Mouse (Mus musculus) gastrocnemius, postnatal 14 days (tissue): ENCODE data around the gene Gm20532. TPM values are rescaled to one million over a fixed set of nuclear protein-coding genes. Genes with fewer than 3 reads are reported as not detected.
"Not testable (repeated sequence)": the region's sequence is repeated elsewhere in the genome, so short reads cannot be mapped to it uniquely, and the experiment has no call there.

Experiments used
- DNase-seq: peaks from one replicate; pipeline ENCODE4 v3.0.0; 2021; ENCODE audit warnings: mixed read lengths
- intact Hi-C: fragments of 180-260 bp; cut with DNase I; formaldehyde crosslinking; loops from one replicate; pipeline ENCODE4 v1.15.1; 2025; ENCODE audit warnings: low total_unique reads
- total RNA-seq, 2 experiments: library from RNA; stranded (reverse); gene quantifications; 2 replicates each; pipeline ENCODE4 v1.2.3; 2021

Gm20532 gene
- total RNA-seq, 2 experiments from 2014 or later = not detected

DNA sequence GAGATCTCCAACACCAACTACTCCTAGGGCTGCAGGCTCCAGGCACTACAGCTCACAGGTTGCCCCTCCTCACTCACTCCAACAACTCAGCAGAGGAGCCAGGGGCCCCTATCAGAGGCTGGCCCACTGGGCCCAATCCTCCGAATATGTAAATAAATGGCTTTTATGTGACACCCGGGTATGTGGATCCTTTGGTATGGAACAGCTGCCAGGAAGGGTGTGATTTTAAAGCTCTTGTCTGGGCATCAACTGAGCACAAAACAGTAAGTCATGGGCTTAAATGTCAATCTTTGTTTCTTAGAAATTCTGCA is 49.8 kb downstream of the Gm20532 start:
- intact Hi-C loops = loop anchor here (5.0 kb wide), 1 partner anchor 39 kb away; no protein-coding TSS in a partner anchor
- DNase-seq = no peak

DNA sequence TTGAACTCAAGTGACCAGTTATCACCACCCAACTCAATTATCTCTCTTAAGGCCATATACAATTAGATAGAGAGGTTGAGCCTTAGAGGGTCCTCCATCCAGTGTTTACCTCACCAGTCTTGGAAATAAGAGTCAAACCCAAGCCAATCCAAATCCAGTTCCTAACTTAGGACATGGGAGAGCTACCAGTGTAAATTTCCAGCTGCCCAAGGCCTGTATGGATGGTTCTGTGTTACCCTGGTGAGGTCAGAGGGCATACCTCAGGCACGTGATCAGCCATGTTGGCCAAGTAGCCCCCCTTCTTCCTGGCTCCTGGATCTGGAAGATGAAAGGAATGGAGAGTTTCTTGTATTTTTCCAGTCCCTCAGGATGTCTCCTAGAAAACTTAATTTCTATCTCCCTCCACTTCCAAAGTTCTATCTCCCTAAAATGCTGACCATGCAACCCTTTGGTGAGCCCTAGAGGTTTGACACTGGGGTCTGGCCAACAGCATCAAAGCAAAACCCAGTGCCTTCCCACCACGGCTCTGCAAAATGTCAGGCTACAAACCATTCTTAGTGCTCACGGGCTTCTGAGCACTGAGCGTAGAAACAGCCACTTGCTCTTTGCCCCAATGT is 51.0 kb downstream of the Gm20532 start:
- intact Hi-C loops = loop anchor here (5.0 kb wide), 1 partner anchor 40 kb away; no protein-coding TSS in a partner anchor
- DNase-seq = no peak

DNA sequence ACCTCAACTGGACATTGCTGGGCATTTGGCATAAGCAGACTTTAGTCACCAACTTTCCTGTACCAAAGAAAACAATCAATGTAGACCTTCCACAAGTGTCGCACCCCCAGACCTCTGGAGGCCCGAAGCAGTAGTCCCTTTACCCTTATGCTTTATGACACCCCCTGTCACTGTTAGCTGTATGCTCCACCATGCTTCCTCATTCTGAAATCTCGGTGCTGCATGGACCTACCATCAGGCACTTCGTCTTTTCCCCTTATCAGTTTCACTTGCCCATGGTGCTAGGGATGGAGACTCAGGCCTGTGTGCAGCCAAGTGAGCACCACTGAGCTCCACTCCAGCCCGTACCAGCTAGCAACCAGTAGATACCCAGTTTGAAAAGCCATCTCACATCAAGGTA is 51.6 kb downstream of the Gm20532 start:
- DNase-seq = no peak
- intact Hi-C loops = loop anchor here (5.0 kb wide), 1 partner anchor 41 kb away; no protein-coding TSS in a partner anchor

DNA sequence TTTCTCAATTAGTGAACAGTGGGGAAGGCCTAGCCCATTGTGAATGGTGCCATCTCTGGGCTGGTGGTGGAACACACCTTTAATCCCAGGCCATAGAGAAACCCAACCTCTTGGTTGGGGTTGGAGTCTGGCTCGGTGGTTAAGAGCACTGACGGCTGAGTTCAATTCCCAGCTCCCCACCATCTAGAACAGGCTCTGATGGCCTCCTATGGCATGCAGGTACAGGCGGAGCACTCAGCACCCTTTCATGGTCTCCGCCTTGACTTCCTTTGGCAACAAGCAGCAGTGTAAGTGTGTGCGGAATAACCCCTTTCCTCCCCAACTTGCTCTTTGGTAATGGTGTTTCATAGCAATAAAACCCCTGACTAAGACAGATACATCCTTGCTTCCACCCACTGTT is 52.1 kb downstream of the Gm20532 start:
- intact Hi-C loops = loop anchor here (5.0 kb wide), 1 partner anchor 41 kb away; no protein-coding TSS in a partner anchor

DNA sequence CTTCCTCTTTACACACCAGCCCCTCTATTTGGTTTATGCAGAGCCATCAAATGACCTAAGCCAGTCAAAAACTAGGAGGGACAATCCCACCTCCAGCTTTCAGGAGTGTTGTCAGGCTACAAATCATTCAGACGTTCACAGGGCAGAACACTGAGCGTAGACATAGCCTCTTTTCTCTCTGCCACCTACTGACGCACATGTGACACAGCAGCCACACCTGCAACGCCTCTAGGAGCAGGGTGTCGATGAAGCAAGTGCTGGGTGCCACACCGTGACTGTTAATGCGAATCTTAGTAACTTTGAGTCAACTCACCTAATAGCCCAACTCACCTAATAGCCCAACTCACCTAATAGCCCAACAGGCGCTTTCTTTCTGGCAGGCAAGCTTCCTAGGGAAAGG is 52.6 kb downstream of the Gm20532 start:
- DNase-seq = no peak
- intact Hi-C loops = loop anchor here (5.0 kb wide), 1 partner anchor 42 kb away; no protein-coding TSS in a partner anchor

More for the DNA sequence above, 52.1 kb downstream of the Gm20532 start:
- no peak for DNase-seq

DNA sequence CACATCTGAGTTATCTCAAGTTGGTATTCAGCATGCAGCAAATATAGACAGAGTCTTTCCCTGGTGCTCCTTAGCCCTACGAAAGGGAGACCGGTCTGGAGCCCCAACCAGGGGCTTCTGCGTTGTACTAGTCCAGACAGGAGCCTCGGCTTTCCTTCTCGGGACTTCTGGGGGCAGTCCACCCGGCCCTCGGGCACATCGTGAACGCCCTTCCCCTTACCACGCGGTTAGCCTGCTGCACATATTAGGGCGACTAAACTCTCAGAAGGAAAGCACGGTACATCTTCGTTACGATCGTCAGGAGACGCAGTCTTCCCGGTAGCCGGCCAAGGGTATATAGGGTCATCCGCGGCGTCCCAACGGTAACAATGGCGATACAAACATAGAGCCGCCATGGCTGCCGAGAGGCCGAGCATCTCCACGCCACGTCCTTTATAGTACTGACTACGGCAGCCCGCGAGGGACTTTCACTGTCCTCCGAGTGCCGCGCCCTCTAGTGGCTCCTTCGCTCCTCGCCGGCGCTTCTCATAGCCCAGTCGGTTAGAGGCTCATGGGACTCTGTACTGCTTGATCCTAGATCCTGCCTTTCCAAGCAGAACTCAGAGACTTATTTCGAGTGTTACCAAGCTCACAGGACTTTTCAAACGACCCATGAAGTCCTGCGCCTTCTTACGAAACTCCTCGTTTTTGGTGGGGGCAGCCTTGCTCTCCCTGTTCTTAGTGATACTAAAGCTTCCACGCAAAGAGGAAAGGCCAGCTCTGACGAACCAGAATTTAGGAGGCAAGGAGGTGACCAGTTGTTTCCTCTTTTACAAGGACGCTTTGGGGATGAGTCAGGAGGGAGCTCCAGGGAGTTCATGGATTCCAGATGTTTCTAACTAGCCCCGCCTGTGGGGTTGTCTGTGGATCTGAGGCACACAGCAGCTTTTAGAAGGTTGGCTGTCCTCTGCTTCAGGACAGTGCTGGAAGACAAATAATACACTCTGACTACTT is 53.7 kb downstream of the Gm20532 start:
- DNase-seq = peak; percentile 97
- intact Hi-C loops = loop anchor here (5.0 kb wide), 1 partner anchor 43 kb away; no protein-coding TSS in a partner anchor

DNA sequence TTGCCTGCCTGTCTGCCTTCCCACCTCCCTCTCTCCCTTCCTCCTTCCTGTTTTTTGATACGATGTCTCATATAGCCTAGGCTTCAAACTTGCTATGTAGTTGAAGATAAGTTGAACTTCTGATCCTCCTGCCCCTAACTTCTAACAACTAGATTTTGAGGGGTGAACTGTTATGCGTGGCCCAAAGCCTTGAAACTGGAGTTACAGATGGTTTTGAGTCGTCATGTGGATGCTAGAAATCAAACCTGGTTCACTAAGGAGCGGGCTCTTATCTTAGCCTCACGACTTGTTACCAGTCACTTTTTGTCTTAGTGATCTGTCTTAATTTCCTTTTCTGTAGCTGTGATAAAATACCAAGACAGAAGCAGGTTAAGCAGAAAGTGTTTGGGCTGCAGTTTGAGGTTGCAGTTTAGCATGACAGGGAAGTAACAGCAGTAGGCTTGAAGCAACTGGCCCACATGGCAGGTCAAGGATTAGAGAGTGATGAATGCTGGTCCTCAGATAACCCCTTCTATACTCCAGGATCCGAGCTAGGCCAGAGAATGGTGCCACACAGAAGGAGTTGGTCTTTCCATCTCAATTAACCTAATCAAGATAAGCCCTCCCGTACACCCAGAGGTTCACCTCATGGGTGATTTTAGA is 54.7 kb downstream of the Gm20532 start:
- intact Hi-C loops = no loop called here
- no peak for DNase-seq

DNA sequence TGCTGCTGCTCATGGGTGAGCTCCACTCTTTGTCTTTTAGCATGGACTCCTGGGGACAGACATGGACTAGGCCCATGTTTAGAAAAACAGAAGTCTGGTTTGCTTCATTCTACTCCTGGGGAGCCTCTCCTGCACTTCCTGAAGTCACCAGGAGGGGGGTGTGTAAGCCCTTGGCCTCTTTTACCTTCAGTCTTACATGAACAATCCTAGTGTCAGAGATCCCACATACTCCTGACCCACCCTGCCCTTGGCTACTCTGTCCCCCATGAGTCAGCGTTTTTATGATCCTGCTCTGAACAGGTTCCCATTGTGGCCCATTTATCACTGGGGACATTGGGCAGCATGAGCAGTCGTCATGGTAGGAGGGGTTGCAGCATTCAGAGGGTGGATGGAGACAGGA is 57.5 kb downstream of the Gm20532 start:
- intact Hi-C loops = no loop called here
- no peak for DNase-seq

DNA sequence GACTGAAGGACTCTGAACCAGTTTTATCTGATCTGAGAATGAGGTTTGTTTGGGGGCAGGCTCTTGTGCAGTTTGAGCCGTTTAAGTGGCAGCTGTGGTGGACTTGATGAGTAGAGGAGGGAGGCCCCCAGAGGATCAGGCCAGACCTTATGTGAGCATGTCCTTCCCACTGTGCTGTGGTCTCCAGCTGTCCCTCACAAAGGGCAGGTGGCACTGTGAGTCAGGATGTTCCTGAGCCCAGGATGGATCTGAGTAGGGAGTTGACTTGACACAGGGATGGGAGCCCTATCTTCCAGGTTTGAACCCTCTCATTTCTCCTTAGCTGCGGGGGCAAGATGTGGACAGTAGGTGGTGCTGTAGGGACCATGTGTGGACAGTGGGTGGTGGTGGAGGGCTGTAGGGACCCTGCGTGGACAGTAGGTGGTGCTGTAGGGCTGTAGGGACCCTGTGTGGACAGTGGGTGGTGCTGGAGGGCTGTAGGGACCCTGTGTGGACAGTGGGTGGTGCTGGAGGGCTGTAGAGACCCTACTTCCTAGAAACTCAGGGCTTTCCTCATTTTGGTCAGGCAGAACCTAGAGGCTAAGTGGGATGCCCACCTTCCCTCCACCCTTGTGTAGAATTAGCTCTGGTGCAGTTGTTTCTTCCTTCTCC is 60.3 kb downstream of the Gm20532 start:
- peak; percentile 75 for DNase-seq
- intact Hi-C loops = no loop called here

DNA sequence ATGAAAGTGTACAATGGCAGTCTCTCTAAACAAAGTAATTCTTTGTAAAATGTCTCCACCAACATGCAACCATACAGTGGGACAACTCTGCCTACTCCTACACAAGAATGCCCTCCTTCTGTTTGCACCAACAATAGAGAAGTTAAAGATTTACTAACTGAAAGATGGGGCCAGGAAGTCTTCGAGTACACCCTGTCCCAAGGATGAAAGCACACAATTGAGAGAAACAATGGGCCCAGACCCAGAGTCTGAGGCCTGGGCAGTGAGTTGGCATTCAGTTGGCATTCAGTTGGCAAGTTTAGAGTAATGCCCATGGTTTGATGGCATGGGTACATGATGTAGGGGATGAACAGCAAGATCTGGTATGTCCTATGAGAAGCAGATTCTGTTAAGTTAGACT is 68.2 kb downstream of the Gm20532 start:
- intact Hi-C loops = no loop called here
- no peak for DNase-seq

DNA sequence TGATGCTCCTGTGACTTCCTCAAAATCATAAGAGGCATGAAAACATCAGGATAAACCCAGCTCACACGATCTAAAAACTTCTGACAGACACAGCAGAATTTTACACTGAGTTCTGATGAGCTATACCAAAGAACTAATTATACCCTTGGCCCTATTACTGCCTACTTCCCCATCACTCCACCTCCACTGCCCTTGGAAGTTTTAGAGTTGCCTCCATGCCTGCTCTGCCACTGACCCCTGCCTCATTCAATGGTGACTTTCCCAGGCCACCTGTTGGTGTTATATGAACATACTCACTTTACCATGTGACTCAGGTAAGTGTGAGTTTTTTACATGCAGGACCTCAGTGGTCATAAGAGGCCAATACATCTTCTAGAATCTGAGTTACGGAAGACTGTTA is 71.0 kb downstream of the Gm20532 start:
- intact Hi-C loops = no loop called here
- DNase-seq = no peak

DNA sequence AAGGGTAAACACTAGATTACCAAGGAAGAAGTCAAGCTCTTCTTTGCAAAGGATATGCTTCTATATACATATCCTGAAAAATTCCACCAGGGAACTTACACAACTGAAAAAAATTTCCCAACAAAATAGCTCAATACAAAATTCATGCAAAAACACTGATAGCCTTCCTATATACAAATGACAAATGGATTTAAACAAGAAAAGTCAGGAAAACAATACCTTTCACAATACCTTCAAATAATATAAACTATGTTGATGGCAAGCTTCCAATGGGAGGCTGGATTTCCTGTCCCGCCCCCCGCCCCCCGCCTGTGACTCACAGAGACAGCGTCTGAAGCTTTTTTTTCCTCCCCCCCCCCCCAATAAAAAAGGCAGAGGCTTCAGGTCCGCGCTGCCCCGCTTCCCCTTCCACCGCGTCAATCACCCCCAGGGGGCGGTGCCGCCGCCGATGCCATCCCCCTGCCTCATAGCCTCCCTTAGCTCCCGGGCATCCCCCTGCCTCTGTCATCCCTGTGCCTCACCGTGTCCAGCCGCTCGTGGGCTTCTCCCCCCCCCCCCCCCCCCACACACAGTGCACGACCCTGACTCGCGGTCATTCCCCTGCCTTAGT is 74.8 kb downstream of the Gm20532 start:
- DNase-seq = no peak
- intact Hi-C loops = no loop called here

DNA sequence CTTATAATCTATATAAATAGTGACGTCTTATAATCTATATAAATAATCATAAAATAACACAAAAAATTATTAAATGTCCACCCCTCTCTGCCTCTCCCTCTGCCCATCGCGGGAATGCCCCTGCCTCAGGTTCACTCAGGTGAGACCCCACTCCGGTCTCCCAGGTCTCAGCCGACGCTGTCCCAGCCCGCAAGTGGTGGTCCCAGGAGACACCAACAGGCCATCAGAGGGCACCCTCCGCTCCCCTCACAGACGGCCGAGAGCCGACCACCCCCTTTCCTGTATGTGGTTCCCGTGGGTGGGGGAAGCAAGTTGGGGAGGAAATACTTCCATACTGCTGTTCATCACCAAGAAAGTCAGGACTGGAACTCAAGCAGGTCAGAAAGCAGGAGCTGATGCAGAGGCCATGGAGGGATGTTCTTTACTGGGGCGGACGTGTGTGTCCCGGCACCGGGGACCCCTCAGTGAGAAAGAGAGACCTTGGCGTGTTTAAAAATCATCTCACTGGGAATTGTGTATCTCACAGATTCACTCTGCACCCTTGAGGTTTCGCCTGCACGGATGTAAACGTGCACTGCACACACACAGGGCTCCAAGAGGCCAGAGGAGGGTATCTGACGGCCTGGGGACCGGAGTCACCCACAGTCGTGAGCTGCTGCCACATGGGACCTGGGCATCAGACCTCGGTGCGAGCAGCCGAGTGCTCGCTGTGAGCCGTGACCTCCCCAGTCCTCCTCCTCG is 75.5 kb downstream of the Gm20532 start:
- intact Hi-C loops = no loop called here
- DNase-seq = no peak

DNA sequence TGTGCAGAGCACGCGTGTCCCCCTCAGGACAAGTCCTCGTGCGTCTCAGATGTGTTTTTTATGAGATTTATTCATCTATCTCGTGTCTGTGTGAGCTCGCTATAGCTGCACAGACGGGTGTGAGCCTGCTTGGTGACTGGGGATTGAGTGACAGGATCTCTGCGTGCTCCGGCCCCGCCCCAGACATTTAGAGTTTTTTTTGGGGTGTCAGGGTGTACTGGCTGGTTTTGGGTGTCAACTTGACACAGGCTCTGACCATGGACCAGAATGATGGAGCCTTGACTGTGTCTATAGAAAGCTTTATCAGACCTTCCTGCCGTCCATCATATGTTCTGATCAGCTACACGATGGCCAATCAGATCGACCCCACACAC is 76.1 kb downstream of the Gm20532 start:
- intact Hi-C loops = no loop called here
- DNase-seq = no peak

DNA sequence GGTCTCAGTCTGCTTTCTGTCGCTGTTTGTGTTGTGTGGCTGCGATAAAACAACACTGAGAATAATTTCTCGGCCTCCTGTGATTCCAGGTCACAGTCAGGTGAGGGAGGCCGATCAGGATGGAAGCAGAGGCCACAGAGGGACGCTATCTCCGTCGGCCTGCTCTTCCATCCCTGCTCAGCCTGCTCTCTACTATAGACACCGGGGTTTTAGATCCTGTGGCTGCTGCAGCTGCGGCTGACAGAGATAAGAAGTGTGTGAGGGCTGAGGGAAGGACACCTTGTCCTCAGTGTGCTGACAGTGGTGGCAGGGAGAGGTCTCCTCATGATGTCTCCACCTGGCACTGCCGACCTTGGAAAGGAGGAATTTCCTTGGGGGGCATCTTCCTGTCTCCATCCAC is 76.7 kb downstream of the Gm20532 start:
- DNase-seq = no peak
- intact Hi-C loops = no loop called here

DNA sequence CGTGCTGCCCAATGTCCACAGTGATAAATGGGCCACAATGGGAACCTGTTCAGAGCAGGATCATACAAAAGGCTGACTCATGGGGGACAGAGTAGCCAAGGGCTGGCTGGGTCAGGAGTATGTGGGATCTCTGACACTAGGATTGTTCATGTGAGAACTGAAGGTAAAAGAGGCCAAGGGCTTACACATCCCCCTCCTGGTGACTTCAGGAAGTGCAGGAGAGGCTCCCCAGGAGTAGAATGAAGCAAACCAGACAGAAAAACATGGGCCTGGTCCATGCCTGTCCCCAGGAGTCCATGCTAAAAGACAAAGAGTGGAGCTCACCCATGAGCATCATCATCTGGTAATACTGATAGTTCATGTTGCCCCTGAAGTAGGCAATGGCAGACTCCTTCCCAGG is 77.1 kb downstream of the Gm20532 start:
- peak; percentile 52 for DNase-seq
- intact Hi-C loops = not testable (repeated sequence)

DNA sequence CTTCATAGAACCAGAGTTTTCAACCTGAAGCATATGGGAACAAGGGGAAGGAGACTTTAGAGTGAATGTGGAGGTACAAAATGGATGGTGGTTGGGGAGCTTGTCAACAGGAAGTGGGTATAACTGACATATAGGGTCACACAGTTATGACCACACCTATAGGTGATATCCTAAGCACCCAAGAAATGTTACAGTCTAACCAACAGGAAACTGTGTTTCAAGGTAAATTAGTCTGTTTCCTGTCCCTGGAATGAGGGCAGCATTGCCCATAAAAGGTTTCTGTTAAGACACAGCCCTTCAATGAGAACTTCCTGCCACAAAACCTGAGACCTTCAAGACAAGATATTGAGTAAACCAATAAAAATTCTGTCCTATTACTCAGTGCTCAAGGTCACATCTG is 82.3 kb downstream of the Gm20532 start:
- DNase-seq = no peak
- intact Hi-C loops = no loop called here

DNA sequence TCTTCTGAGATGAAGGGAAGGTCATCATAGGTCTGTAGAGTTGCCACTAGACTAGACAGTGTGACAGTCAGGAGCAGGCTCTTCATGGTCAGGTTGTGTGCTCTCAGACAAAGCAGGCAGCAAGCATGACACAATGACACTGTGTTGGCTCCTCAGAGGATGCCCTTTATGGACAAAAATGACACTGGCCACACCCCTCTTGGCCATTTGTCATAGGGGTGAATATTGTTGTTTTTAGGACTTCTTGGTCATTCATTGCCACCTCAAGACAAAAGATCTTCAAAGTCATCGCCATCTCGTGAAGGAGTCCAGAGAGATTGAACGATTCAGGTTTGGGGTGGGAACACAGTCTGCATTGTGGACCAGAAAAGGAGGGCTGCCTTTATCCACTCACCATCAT is 84.7 kb downstream of the Gm20532 start, which contains the start of gene Lcn4:
Lcn4 (minus strand) TSS at position 101 of the 400 bp plus-strand sequence.
- no peak for DNase-seq
- intact Hi-C loops = no loop called here
